Mouse (Mus musculus) erythroblast, embryonic 14.5 days (primary cell): ENCODE results near the gene Gp1ba.

Source experiments
- GATA1 ChIP-seq: IDR thresholded peaks from 2 replicates; pipeline ENCODE4 v1.6.1; 2012; ENCODE audit warnings: low read length, inconsistent platforms, mixed read lengths
- TAL1 ChIP-seq: IDR thresholded peaks from 3 replicates; pipeline ENCODE4 v1.6.1; 2012; ENCODE audit warnings: low read length, inconsistent platforms, mixed read lengths

DNA sequence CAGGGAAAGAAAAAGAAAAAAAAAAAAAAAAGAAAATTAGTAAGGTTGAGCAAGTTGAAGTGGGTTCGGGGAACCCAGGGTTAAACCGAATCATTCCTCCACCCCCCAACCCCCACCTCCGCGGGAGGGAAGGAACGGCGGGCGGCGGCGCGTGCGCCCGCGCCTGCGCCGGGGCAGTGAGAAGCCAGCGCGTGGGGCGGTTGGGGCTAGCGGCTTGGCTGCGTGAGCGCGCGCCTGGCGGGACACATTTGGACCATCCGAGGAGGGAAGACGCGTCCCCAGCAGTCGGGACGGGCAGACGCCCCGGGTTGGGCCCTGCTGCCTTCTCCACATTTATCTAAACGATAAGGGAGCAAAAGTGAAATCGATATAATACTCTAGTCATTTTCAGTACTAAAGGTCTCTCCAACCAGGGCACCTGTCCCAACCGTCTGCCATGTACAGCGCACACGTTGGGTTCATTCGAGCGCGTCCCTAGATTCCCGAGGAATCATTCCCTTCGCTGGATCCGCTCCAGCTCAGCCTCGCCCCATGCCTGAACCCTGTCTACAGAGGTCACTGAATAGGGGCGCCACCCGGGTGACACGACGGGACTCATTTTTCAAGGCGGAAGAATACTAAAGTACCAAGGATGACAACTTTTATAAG is 16.1 kb downstream of the Gp1ba start:
- TF ChIP-seq GATA1 (no peak), TAL1 (no peak)
